Mouse (Mus musculus) monocyte, adult 2 months (primary cell): ENCODE results near the gene Hoxa4.

ENCODE experiments used
- DNase-seq, 2 experiments: peaks; one replicate each; pipeline ENCODE4 v3.0.0; 2022; ENCODE audit warnings: low spot score in 2 of 2, low read depth in 1 of 2

Gene Hoxa4

DNA sequence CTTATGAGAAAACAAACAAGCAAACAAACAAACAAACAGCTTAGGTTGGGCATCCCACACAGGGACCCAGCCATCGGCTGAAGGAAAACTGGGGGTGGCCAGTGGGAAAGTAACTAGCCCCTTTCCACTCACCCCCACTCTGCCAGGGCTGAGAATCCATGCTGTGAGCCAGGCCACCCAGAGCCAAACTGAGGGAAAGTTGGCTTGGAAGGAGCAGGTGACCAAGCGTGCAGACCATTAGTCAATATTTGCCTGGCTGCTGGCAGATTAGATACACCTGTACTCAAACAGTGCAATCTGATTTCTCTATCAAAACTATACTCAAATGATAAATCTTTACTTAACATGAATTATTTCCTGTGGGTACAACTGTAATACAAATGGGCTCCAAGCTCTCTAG, 9.5 kb downstream of the Hoxa4 start:
- no peak for DNase-seq

DNA sequence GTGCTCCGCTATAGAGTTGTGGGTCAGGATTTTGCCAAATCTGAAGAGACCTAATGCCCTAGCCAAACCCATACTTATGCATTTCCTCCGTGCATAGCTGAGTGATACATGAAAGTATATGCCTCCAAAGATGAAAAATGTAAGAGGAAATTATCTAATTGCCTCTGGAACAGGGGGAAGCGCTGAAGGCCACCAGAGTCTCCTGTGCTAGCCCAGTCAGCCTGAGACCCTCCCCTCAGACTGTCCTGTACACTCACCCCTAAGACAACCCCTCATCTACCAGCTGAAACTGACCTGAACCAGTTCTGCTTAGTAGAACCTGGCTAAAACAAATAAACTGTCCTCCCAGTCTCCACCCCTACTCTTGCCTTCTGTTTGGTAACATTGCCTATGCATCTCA, 10.8 kb downstream of the Hoxa4 start:
- DNase-seq: no peak

DNA sequence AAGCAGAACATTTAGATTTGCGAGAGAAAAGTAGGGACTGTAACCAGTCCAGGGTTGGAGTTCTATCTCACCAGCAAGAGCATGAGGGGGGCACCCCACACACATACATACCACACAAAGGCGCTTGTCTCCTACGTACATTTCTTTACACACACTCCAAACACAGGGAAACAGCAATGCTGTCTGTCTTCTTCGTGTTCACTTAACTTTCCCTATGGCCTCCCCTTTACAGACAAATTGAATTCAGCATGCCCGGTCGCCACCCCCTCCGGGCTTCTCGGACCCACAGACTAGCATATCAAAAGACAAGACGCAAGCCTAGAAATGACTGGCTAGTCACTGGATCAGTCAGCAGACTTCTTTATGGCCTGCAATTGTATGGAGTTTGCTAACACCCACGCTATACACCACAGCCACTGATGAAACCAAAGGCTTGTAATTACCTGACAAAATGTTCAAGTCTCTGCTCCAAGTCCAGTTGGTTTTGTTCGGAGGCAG, 11.3 kb downstream of the Hoxa4 start:
- DNase-seq: no peak

DNA sequence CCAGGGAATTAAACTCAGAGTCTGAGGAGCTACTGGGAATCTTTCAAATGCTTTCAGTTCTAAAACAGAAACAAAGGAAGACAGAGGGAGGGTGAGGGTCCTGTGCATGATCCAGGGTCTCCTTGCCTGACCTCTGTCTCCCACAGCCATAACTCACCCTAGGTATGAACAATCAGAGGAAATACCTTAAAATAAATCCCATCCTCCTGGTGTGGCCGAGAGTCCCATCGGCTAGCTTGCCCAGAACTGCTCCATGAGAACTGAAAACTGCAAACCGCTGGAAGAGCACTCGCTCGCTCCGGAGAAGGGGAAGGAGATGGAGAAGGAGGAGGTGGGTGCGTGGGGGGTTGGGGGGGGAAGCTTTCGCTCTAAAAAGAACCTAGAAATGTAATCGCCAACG, 11.9 kb downstream of the Hoxa4 start:
- no peak for DNase-seq

DNA sequence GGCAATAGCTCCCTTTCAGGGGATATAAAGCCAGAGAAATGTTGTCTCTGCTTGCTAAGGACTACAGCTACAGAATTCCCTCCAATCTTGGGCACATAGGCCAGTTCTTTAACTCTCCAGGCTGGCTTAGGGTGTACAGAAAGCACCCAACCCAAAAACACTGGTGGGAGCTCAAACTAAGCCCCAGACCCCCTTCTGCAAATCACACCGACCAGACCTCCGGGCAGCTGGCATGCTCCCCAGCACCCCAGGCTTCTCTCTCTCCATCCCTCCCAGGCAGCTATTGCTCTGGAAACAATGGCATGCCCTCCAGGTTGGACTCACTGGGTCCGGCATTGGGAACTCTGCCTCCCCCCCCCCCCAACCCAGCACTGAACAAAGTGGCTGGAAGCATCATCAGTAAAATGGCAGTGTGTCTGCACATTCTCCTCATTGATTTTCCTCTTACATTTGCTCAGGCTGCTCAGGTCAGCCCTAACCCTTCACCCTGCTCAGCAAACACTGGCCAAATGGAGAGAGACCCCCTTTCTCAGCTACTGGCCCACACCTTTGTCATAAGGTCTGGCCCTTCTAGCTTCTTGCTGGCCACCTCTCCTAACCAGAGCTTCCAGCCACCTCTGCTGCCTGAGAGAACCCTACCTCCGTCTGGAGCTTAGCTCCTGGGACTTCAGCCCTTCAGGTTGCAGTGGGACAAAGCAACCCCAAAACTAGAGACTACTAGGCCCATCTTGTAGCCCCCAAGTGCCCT, 12.5 kb downstream of the Hoxa4 start:
- no peak for DNase-seq

DNA sequence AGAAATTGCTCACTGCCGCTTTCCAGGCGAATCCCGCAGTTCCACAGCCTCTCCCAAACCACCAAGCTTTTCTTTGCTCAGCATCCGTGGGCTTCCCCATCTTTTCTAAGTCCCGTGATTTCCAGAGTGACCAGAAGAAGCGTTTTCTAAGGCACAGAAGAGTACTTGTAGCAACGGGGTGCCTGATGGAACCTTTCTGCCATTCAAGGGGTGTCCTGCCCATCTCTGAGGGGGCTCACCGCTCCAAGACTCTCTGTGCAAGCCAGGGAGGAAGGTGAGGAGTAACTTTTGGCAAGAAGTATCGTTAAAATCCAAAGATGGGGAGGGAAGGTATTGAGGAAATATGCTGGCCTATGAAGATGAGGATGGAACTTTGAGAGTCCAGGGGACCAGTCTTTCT, 13.7 kb downstream of the Hoxa4 start:
- no peak for DNase-seq

DNA sequence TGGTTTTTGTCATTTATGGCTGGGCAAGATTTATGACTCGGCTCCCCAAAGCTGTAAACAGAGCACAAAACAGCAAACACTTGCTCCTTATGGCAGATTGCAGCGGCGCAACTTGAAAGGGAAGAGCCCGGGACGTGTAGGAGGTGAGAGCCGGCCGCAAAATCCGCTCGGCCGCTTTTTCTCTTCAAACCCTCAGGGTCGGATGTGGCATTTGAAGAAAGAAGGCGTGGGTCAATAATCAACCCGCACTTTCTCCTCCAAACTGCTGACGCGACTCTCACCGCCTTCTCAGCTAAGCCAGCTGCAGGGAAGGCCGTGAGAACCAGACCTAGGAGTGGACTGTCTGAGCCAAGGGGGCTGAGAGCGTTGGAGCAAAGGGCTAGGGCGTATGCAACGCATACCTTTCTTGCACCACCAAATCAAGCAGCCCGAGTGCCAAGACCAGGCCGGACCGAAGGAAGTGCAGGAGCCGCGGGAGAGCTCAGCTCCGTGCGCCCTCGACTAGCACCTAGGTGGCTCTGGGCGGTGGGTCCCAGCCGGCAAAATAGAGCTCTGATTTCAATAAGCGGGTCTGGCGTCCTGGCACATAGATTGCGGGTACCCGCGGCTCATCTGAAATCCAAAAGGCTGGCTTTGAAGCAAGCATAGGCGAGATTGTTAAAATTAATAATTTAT, 14.4 kb downstream of the Hoxa4 start, which contains the start of gene 5730596B20Rik:
Gene 5730596B20Rik, plus strand, starts transcription at position 438 of the 675 bp plus-strand sequence.
- DNase-seq: no peak

DNA sequence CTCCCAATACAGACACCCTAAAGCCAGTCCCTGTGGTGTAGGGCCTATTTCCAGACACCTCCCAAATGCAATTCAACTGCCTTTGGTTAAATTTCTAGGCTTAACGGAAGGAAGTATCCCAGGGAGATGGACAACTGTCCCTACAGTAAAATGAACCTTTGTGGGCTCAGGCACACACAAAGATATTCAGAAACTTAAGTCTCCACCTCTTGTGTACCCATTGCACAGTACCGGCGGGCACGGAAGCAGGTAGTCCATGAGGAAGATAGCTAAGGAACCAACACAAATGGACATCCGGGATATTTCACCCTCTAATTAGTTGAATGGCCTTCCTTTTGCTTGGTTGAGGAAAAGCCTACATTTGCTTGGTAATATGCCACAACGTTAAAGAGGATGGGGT, 15.2 kb downstream of the Hoxa4 start:
- DNase-seq: no peak

DNA sequence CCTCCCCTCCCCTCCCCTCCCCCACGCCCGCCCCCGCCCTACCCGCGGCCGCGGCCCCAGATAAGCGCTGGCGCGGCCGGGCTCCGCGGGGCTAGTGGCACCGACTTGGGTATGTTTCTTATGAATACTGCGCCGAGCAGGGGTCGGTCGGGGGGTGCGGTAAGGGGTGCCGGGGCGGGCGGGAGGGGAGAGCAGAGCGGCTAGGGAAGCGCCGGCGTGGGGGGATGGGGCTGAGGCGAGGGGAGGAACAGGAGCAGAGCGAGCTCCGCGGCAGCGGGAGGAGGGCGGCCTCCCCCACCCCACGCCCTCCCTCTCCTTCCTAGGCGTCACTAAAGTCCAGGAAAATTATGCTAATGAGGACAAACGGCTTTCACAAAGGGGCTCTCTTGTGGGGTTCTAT, 15.7 kb downstream of the Hoxa4 start:
- DNase-seq: no peak

DNA sequence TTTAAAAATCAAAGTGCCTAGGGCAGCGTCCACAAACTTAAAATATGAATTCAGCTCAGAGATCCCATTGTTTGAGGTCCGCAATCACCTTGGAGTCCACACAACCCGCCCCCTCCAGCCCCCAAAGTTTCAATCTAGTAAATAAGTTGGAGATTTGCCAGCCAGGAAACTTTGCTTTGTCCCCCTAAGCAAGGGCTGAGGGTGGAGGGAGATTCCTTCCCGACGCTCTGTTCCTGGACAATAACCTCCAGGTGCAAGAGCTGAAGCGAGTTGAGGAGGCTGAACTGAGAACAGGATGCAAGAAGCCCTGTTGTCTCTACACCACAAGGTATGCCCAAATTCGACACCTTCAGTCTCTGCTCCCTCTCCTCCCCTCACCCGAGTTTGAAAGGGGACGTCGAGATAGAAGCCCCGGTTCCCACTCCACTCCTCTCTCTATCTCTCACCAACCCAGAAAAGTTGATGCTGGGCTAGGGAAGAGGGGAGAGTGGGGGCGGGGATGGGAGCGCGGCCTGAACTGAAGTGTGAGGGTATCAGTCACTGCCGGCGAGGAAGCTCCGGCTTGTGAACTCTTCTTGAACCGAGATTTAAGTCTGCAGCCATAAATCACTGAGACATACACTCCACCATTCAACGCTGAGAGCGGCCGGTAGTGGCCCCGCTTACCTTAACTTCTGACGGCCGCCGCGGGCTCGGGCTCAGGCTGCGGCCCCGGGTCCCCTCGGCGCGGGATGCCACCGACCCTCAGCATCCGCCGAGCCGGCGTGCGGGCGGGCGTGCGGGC, 16.4 kb downstream of the Hoxa4 start:
- no peak for DNase-seq

DNA sequence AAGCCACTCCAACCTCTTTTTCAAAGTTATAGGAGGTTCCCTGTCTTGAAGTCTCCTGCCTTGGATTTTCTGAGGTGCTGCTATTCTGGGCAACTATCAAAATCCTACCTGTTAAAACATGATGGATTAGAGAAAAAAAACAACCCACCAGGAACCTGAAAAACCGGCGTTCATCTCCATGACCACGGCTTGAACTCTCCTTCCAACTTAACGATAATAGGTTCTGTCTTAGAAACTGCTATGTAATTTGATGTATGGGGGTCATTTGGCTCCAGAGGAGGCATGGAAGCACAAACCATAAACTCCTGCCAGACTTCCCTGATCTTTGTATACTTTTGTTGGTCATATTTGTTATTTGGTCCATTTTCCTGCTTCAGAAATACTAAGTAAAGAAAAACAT, 17.9 kb downstream of the Hoxa4 start:
- no peak for DNase-seq

DNA sequence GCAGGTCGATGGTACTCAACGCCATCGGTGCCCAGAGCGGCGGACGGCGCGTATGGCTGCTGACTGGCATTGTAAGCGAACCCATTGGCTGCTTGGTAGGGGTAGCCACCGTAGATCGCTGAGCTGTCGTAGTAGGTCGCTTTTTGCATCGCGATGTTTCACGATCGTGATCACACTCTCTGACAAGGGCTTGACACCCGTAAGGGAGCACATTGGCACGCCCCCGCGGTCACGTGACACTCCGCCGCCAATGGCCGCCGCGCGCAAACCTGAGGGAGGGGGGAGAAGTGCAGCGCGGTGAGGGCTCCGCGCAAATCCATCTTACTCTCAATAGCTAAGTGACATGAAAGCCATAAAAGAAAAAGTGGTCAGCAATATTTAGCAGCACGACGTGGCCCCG, 19.1 kb downstream of the Hoxa4 start:
- no peak for DNase-seq

DNA sequence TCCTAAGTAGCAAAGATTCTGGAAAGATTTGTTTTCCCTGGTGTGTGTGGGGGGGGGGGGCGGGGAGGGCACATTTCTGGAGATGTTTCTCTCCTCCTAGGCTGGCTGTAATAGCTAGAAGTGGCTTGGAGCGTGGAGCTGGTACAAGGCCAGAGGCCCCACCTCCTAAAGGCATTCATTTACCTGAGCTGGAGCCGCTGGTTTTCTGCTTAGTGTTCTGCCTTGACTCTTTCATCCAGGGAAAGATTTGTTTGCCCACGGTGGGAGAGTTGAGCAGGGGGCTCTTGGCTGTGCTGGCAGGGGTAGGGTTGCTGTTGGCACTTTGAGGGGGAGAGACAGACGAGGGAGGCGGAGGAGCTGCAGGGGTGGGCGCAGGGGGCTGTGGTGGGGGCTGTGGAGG, 19.6 kb downstream of the Hoxa4 start:
- DNase-seq: no peak

DNA sequence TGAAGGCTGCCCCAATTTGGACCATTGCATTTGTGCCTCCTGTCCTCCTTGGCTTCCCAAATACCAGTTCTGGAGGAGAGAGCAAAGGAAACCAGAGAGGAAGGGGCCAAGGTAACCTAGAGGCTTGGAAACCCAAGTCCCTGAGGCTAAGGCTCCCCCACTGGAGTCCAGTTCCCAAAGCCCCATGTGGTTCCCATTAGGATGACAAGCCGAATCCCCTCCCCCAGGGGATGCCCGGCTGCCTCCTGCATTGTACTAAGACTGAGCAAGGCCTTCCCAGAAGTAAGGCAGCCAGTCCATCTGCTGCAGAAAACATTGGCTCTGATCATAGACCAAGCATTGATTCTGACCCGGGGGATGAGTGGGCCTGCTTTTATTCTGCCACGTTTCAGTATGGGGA, 20.2 kb downstream of the Hoxa4 start:
- no peak for DNase-seq

DNA sequence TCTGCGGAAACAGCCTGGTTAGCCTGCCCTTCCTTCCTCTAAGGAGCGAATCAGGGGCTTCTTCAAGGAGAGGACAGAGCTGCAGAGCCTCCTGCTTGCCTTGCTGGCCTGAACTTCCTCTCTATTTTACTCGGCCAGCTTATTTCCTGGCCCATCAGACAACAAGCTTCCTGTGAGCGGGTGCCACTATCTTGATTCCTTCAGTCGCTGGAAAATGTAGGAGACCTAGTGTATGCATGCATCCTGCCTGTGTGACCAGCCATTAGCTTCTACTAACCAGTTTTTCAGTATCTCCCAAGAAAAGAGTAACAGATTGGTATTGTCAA, 20.7 kb downstream of the Hoxa4 start:
- DNase-seq: no peak

DNA sequence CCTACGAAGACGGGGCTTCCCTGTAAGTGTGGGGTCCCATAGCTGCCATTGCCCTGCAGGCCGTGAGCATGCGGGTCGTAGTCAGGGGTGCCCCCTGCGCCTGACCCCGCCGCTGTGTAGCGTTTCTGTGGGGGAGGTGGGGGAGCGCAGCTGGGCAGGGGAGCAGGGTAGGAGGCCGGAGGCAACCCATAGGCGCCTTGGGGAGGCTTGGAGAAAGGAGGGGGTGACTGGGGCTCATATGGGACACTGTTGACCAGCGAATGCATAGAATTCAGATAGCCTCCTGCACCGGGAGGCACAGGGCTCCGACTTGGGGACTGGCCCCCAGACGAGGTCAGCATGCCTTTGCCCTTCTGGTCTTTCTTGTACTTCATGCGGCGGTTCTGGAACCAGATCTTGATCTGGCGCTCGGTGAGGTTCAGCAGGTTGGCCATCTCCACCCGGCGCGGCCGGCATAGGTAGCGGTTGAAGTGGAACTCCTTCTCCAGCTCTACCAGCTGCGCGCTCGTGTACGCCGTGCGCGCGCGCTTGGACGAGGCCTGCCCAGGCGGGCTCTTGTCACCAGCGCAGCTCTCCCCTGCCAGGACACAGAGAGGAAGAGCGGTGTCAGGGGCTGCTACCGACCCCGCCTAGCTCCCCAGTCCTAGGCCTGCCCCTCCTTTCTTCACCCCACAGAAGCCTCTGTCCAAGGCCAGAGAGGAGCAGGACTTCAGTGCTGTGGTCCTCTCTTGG, 21.2 kb downstream of the Hoxa4 start:
- no peak for DNase-seq

DNA sequence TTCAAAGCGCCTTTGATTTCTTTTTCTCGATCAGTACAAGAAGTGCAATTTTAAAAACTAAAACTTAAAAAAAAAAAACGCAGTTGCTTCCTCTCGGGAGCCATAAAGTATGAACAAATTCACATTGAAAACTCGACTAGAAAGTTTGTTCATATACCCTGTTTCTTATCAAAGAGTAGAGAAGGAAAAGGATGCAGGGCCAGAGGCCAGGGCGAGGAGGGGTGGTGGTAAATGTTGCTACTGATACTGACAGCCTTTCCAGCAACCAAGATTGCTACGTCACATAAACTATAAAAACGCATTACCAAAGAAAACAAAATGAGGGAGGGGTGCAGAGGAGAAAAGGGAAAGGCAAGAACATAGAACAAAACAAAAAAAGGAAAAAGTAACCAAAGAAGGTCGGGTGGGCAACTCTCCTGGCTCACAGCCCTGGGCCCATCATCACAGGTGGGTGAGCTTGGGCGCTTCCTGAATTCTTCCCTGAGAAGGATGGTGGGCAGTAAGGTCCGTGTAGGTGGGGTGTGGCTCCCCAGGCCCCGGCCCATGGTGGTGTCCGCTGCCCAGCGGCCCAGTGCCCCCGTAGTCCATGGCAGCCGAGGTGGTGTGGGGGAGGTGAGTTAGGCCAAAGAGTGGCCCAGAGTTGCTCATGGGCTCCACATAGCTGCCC, 21.9 kb downstream of the Hoxa4 start:
- DNase-seq: no peak

DNA sequence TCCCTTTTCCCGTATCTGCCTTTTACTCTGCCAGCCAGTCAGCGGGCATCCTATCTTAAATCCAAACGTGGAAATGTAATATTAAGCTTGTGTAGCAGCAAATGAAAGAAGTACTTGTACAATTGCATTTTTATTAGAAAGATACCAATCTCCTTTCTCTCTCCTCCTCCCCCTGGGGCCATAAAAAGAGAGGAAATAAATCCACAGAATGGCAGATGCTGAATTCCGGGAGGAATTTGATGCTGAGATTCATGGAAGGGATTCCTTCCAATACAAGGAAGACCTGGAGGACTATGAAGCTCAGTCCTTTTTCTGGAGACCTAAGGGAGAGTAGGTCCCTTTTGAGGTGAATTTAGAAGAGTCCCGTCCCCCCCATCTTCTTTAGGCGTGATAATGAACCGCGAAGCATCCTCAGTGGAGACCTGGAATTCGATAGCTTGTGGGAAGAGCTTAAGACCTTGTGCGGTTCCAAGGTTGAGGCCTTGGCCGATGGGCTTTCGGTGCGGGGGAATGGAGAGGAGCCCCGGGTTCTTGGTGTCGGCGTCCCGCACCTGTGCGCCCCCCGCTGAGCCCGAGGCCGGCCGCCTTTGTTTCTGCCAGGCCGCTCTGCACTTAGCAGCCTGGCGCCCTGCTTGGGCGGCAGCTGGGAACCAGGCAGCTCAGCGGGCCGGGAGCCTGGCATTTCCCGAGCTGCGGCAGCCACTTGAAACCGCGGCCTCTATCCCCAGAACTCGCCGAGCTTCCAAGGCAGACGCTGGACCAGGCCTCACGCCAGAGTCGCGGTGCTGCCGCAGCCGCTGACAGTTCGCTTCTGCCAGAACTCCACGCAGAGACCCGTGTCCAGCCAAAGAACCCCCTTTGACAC, 23.1 kb downstream of the Hoxa4 start:
- no peak for DNase-seq

DNA sequence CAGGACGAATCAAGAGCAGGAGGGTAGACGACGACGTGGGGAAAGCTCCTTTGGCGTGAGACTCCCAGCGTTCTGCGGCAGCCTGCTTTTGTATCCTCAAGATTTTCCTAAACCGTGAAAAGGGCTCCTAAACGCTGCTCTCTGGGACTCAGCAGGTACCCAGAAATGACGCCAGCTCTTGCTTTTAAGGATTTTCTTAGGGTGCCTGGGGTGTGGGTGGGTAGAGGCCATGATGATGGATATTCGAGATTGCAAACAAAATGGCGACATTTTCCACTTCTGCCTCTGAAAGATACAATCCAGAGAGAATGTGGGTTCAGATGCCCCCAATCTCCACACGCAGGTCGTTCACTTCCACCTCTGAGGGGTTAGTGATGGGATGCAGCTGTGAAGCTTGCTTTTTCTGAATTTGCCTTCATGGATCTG, 23.8 kb downstream of the Hoxa4 start:
- no peak for DNase-seq

DNA sequence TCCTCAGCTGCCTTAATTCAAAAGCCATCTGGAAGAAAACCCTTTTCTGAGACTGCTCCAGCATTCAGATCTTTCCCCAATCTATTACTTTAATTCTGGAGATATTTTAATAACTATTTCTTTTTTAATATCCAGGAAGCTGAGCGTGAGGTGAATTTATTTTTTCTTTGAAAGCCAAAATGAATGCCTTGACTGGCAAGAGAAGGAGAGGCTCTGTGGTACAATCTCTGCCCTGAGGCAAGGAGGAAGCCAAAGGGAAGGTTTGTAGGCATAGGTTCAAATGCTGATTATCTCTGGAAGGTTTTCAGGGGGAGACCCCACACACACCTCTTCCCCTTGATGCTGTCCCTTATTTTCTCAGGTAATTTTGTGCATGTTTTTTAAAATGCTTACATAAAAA, 24.4 kb downstream of the Hoxa4 start:
- no peak for DNase-seq
